Mouse (Mus musculus) cerebellum, adult (tissue): ENCODE data around the gene Myh10.
"Not testable (repeated sequence)": the region's sequence is repeated elsewhere in the genome, so short reads cannot be mapped to it uniquely, and the experiment has no call there.

Experiments used
- ATAC-seq: cut with Nextera tagmentation; 2 replicates; pipeline ENCODE4 v1.9.2; 2017; ENCODE audit warnings: mild to moderate bottlenecking, moderate library complexity, mixed read lengths; ENCODE audit not compliant: insufficient number of reproducible peaks, low FRiP score, low TSS enrichment

Gene Myh10

GRCm38 (mm10) chr11:68692010-68692692 lies 792 bp downstream of the Myh10 start:
- ATAC-seq, result no peak

- no peak for ATAC-seq
Measured at GRCm38 (mm10) chr11:68692693-68693446, 1.5 kb downstream of the Myh10 start.

- ATAC-seq, result no peak
Measured at GRCm38 (mm10) chr11:68693447-68694040, 2.2 kb downstream of the Myh10 start.

GRCm38 (mm10) chr11:68702370-68702769 lies 11.0 kb downstream of the Myh10 start:
- ATAC-seq, result no peak

GRCm38 (mm10) chr11:68703360-68703759 lies 12.0 kb downstream of the Myh10 start:
- ATAC-seq, result no peak

GRCm38 (mm10) chr11:68704258-68704657 lies 12.9 kb downstream of the Myh10 start:
- no peak for ATAC-seq

GRCm38 (mm10) chr11:68704847-68705246 lies 13.5 kb downstream of the Myh10 start:
- ATAC-seq, result no peak

- no peak for ATAC-seq
Measured at GRCm38 (mm10) chr11:68706524-68707429, 15.4 kb downstream of the Myh10 start.

- ATAC-seq, result no peak
Measured at GRCm38 (mm10) chr11:68707881-68708582, 16.7 kb downstream of the Myh10 start.

- ATAC-seq, result no peak
Measured at GRCm38 (mm10) chr11:68716167-68716566, 24.8 kb downstream of the Myh10 start.

GRCm38 (mm10) chr11:68717171-68717840 lies 25.9 kb downstream of the Myh10 start:
- ATAC-seq, result no peak

- no peak for ATAC-seq
Measured at GRCm38 (mm10) chr11:68719096-68719648, 27.8 kb downstream of the Myh10 start.

GRCm38 (mm10) chr11:68719774-68720173 lies 28.4 kb downstream of the Myh10 start:
- no peak for ATAC-seq

GRCm38 (mm10) chr11:68724117-68724516 lies 32.8 kb downstream of the Myh10 start:
- ATAC-seq, result no peak

- no peak for ATAC-seq
Measured at GRCm38 (mm10) chr11:68728693-68729092, 37.3 kb downstream of the Myh10 start.

GRCm38 (mm10) chr11:68730792-68731191 lies 39.4 kb downstream of the Myh10 start:
- no peak for ATAC-seq

GRCm38 (mm10) chr11:68732066-68732465 lies 40.7 kb downstream of the Myh10 start:
- no peak for ATAC-seq

- not testable (repeated sequence) for ATAC-seq
Measured at GRCm38 (mm10) chr11:68733401-68733800, 42.0 kb downstream of the Myh10 start.

GRCm38 (mm10) chr11:68739509-68739908 lies 48.1 kb downstream of the Myh10 start:
- no peak for ATAC-seq
